Mouse (Mus musculus) midbrain, postnatal 0 days (tissue): ENCODE data around the gene Nudcd3. TPM values are rescaled to one million over a fixed set of nuclear protein-coding genes. Genes with fewer than 3 reads are reported as not detected.
A peak's percentile ranks its signal among the peaks of the same experiment; 100 is the strongest.

ENCODE experiments used
- ATAC-seq: fragments of 200-750 bp; cut with Nextera tagmentation; 2 replicates; pipeline ENCODE4 v1.8.0; 2017; ENCODE audit warnings: moderate number of reproducible peaks, mild to moderate bottlenecking, moderate TSS enrichment, moderate library complexity; ENCODE audit not compliant: low FRiP score
- DNase-seq: peaks from one replicate; pipeline ENCODE4 v3.0.0-alpha.2; 2015; ENCODE audit warnings: low spot score
- H3K27ac ChIP-seq: fragments of 300-500 bp; sonication (generic); 2 replicates; pipeline ENCODE4 v1.5.1; 2014; ENCODE audit warnings: low read depth, mild to moderate bottlenecking, low read length, mixed read lengths
- H3K27me3 ChIP-seq: fragments of 300-500 bp; sonication (generic); 2 replicates; pipeline ENCODE4 v1.6.1; 2014; ENCODE audit warnings: low read length, control low read depth, mixed read lengths; ENCODE audit not compliant: insufficient read depth
- H3K36me3 ChIP-seq: fragments of 300-500 bp; sonication (generic); 2 replicates; pipeline ENCODE4 v1.6.1; 2014; ENCODE audit warnings: low read length, control low read depth, mixed read lengths; ENCODE audit not compliant: insufficient read depth
- H3K4me1 ChIP-seq: fragments of 300-500 bp; sonication (generic); 2 replicates; pipeline ENCODE4 v1.6.1; 2014; ENCODE audit warnings: mild to moderate bottlenecking, control low read depth, antibody characterized with exemption, low read length, mixed read lengths; ENCODE audit not compliant: insufficient read depth
- H3K4me2 ChIP-seq: fragments of 300-500 bp; sonication (generic); 2 replicates; pipeline ENCODE4 v1.6.1; 2014; ENCODE audit warnings: low read depth, mild to moderate bottlenecking, low read length, mixed read lengths; ENCODE audit not compliant: poor library complexity, severe bottlenecking
- H3K4me3 ChIP-seq: fragments of 300-500 bp; sonication (generic); 2 replicates; pipeline ENCODE4 v1.5.1; 2014; ENCODE audit warnings: low read depth, mild to moderate bottlenecking, low read length, moderate library complexity
- H3K9ac ChIP-seq: fragments of 300-500 bp; sonication (generic); replicated peaks from 2 replicates; pipeline ENCODE4 v1.6.1; 2014; ENCODE audit warnings: mild to moderate bottlenecking, low read length, moderate library complexity, mixed read lengths; ENCODE audit not compliant: poor library complexity, severe bottlenecking
- H3K9me3 ChIP-seq: fragments of 300-500 bp; sonication (generic); 2 replicates; pipeline ENCODE4 v1.6.1; 2016; ENCODE audit warnings: low read length, control low read depth
- CTCF ChIP-seq: IDR thresholded peaks from 2 replicates; pipeline ENCODE4 v1.5.1; 2016; ENCODE audit warnings: antibody characterized with exemption, mild to moderate bottlenecking
- WGBS: fragments of 180-500 bp; shearing (Covaris S2); extraction: QIAGEN DNeasy Blood & Tissue Kit; methylation state at CpG from one replicate; pipeline ENCODE4 v1.1.7; 2014; 5-methylcytosine and 5-hydroxymethylcytosine counted together
- polyA plus RNA-seq: library from polyadenylated mRNA; unstranded; fragments of >200 nt; fragmentation: Nextera tagmentation; extraction: Ambion mirVana; gene quantifications from 2 replicates; pipeline ENCODE4 v1.2.1, GENCODE M21; 2015
- total RNA-seq: library from RNA; depleted of rRNA; stranded (reverse); fragments of >200 nt; gene quantifications from 2 replicates; pipeline ENCODE4 v1.2.3, GENCODE M21; 2014

Nudcd3 gene
- total and polyA plus RNA-seq, 2 experiments from 2014 or later: 68.1 to 70.7 TPM

- no peak overlapping the region for H3K4me3 ChIP-seq
- WGBS: 98% methylated on average over 3 of the region's 3 CpGs
These were observed 37.2 kb downstream of the Nudcd3 start for GRCm38 (mm10) chr11:6163062-6163461.

GRCm38 (mm10) chr11:6161549-6161948 lies 38.7 kb downstream of the Nudcd3 start:
- TF ChIP-seq CTCF: no peak
- Histone ChIP-seq H3K27ac (no peak overlapping the region), H3K4me1 (0 out of 2 replicates have a peak, but pooled peaks cover 2% of the 10 kb centered on the region), H3K27me3 (no peaks in the 10 kb centered on the region), H3K9me3 (no peaks in the 10 kb centered on the region), H3K4me2 (no peak overlapping the region), H3K36me3 (no peaks in the 10 kb centered on the region), H3K9ac (no peak overlapping the region), H3K4me3 (no peak overlapping the region)
- DNase-seq (no peak), ATAC-seq (no peak)

More at GRCm38 (mm10) chr11:6163062-6163461, 37.2 kb downstream of the Nudcd3 start:
- ATAC-seq: no peak
- no peaks in the 10 kb centered on the region for H3K36me3 ChIP-seq
- no peak overlapping the region for H3K27ac ChIP-seq
- H3K9me3 ChIP-seq: no peaks in the 10 kb centered on the region
- TF ChIP-seq CTCF: no peak
- H3K4me2 ChIP-seq: no peak overlapping the region
- 0 out of 2 replicates have a peak, but pooled peaks cover 2% of the 10 kb centered on the region for H3K4me1 ChIP-seq
- DNase-seq: no peak
- no peaks in the 10 kb centered on the region for H3K27me3 ChIP-seq
- H3K9ac ChIP-seq: no peak overlapping the region

GRCm38 (mm10) chr11:6160663-6161271 lies 39.4 kb downstream of the Nudcd3 start:
- TF ChIP-seq CTCF: no peak
- DNase-seq: no peak

GRCm38 (mm10) chr11:6159704-6160275 lies 40.4 kb downstream of the Nudcd3 start:
- no peak overlapping the region for H3K9ac ChIP-seq
- no peaks in the 10 kb centered on the region for H3K36me3 ChIP-seq
- TF ChIP-seq CTCF: no peak
- WGBS: 95% methylated on average over 4 of the region's 4 CpGs
- H3K4me1 ChIP-seq: 0 out of 2 replicates have a peak, but pooled peaks cover 2% of the 10 kb centered on the region
- no peak overlapping the region for H3K4me2 ChIP-seq
- H3K27ac ChIP-seq: no peak overlapping the region
- no peak overlapping the region for H3K4me3 ChIP-seq
- no peaks in the 10 kb centered on the region for H3K9me3 ChIP-seq
- ATAC-seq (no peak), DNase-seq (no peak)
- no peaks in the 10 kb centered on the region for H3K27me3 ChIP-seq

More at GRCm38 (mm10) chr11:6160663-6161271, 39.4 kb downstream of the Nudcd3 start:
- Histone ChIP-seq H3K9me3 (no peaks in the 10 kb centered on the region), H3K27me3 (no peaks in the 10 kb centered on the region), H3K9ac (no peak overlapping the region), H3K4me2 (no peak overlapping the region), H3K27ac (no peak overlapping the region), H3K4me1 (0 out of 2 replicates have a peak, but pooled peaks cover 2% of the 10 kb centered on the region), H3K36me3 (no peaks in the 10 kb centered on the region), H3K4me3 (no peak overlapping the region)
- ATAC-seq: no peak
- 71% methylated on average over 3 of the region's 3 CpGs for WGBS

GRCm38 (mm10) chr11:6158515-6158914 lies 41.7 kb downstream of the Nudcd3 start:
- H3K4me2 ChIP-seq: no peak overlapping the region
- H3K9me3 ChIP-seq: no peaks in the 10 kb centered on the region
- no peak for TF ChIP-seq CTCF
- no peak overlapping the region for H3K4me3 ChIP-seq
- no peak overlapping the region for H3K27ac ChIP-seq
- H3K27me3 ChIP-seq: no peaks in the 10 kb centered on the region
- ATAC-seq (no peak), DNase-seq (no peak)
- 96% methylated on average over 1 of the region's 1 CpGs for whole genome bisulfite sequencing
- no peaks in the 10 kb centered on the region for H3K36me3 ChIP-seq
- 0 out of 2 replicates have a peak, but pooled peaks cover 2% of the 10 kb centered on the region for H3K4me1 ChIP-seq
- H3K9ac ChIP-seq: no peak overlapping the region

GRCm38 (mm10) chr11:6157119-6157518 lies 43.1 kb downstream of the Nudcd3 start:
- no peak for ATAC-seq

More at GRCm38 (mm10) chr11:6157119-6157518, 43.1 kb downstream of the Nudcd3 start:
- no peak overlapping the region for H3K4me3 ChIP-seq
- H3K4me1 ChIP-seq: 0 out of 2 replicates have a peak, but pooled peaks cover 2% of the 10 kb centered on the region
- TF ChIP-seq CTCF: no peak
- H3K36me3 ChIP-seq: no peaks in the 10 kb centered on the region
- H3K4me2 ChIP-seq: no peak overlapping the region
- no peak overlapping the region for H3K27ac ChIP-seq
- WGBS: 85% methylated on average over 5 of the region's 5 CpGs
- peak; percentile 24 for DNase-seq
- no peak overlapping the region for H3K9ac ChIP-seq
- no peaks in the 10 kb centered on the region for H3K9me3 ChIP-seq
- H3K27me3 ChIP-seq: no peaks in the 10 kb centered on the region
